Mouse (Mus musculus) limb, embryonic 14.5 days (tissue): ENCODE data around the gene Rrnad1. TPM values are rescaled to one million over a fixed set of nuclear protein-coding genes. Genes with fewer than 3 reads are reported as not detected.

Experiments
- ATAC-seq: fragments of 200-750 bp; cut with Nextera tagmentation; 2 replicates; pipeline ENCODE4 v1.8.0; 2017; ENCODE audit warnings: low read depth, moderate number of reproducible peaks, moderate TSS enrichment; ENCODE audit not compliant: low FRiP score
- DNase-seq: peaks from one replicate; pipeline ENCODE4 v3.0.0-alpha.2; 2015; ENCODE audit warnings: low spot score
- H3K27ac ChIP-seq: fragments of 300-500 bp; sonication (generic); replicated peaks from 2 replicates; pipeline ENCODE4 v1.5.1; 2014; ENCODE audit warnings: low read depth, mild to moderate bottlenecking, low read length, moderate library complexity, mixed read lengths
- H3K27me3 ChIP-seq: fragments of 300-500 bp; sonication (generic); 2 replicates; pipeline ENCODE4 v1.6.1; 2014; ENCODE audit warnings: low read length, mixed read lengths; ENCODE audit not compliant: control insufficient read depth, insufficient read depth
- H3K36me3 ChIP-seq: fragments of 300-500 bp; sonication (generic); 2 replicates; pipeline ENCODE4 v1.6.1; 2014; ENCODE audit warnings: mild to moderate bottlenecking, low read length, moderate library complexity, mixed read lengths; ENCODE audit not compliant: control insufficient read depth, insufficient read depth
- H3K4me1 ChIP-seq: fragments of 300-500 bp; sonication (generic); 2 replicates; pipeline ENCODE4 v1.6.1; 2014; ENCODE audit warnings: antibody characterized with exemption, low read length, mixed read lengths; ENCODE audit not compliant: control insufficient read depth, insufficient read depth
- H3K4me2 ChIP-seq: fragments of 300-500 bp; sonication (generic); replicated peaks from 2 replicates; pipeline ENCODE4 v1.6.1; 2014; ENCODE audit warnings: low read depth, mild to moderate bottlenecking, low read length, moderate library complexity; ENCODE audit not compliant: severe bottlenecking
- H3K4me3 ChIP-seq: fragments of 300-500 bp; sonication (generic); replicated peaks from 2 replicates; pipeline ENCODE4 v1.5.1; 2014; ENCODE audit warnings: low read length
- H3K9ac ChIP-seq: fragments of 300-500 bp; sonication (generic); 2 replicates; pipeline ENCODE4 v1.6.1; 2014; ENCODE audit warnings: mild to moderate bottlenecking, low read depth, low read length, moderate library complexity; ENCODE audit not compliant: severe bottlenecking
- H3K9me3 ChIP-seq: fragments of 300-500 bp; sonication (generic); 2 replicates; pipeline ENCODE4 v1.6.1; 2016; ENCODE audit warnings: low read length; ENCODE audit not compliant: control insufficient read depth
- POLR2A ChIP-seq: fragments of 200-500 bp; IDR thresholded peaks from 2 replicates; pipeline ENCODE4 v1.8.0; 2012; ENCODE audit warnings: inconsistent platforms, mild to moderate bottlenecking, moderate library complexity, borderline replicate concordance; ENCODE audit not compliant: insufficient read depth, insufficient read length; ENCODE audit errors: extremely low read depth
- WGBS: fragments of 180-500 bp; shearing (Covaris S2); extraction: QIAGEN DNeasy Blood & Tissue Kit; methylation state at CpG from one replicate; pipeline ENCODE4 v1.1.7; 2014; 5-methylcytosine and 5-hydroxymethylcytosine counted together
- polyA plus RNA-seq, 2 experiments: library from polyadenylated mRNA; depleted of rRNA in 1 of 2; stranded (reverse) in 1 of 2; unstranded in 1 of 2; fragments of >200 nt; fragmentation: Nextera tagmentation in 1 of 2; extraction: Ambion mirVana in 1 of 2; gene quantifications; 2 replicates each; pipeline versions ENCODE4 v1.2.1 to v1.2.3; 2012 to 2014

Rrnad1 gene
- polyA plus RNA-seq, 2 experiments = 15.6 to 53.6 TPM

DNA sequence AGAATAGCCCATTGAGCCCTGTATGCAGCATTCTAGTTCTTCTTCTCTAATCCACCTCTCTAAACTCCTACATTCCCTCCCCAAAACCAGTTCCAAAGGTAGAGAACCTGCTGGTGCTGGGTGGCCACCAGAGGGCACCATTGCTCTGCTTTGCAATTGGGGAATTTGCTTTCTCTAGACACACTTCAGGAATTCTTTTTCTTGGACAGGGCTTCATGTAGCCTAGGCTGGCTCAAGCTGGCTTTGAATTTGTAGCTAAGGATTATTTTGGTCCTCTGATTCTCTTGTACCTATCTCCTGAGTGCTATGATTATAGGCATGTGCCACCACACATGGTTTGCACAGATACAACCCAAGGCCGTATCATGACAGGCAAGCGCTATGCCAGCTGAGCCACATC lies 5.3 kb upstream of the Rrnad1 start:
- ATAC-seq (peak; percentile 72; the same call in 1 of the 2 replicates), DNase-seq (peak; percentile 94)
- peaks cover 7% of the 10 kb centered on the region for H3K4me1 ChIP-seq
- H3K27me3 ChIP-seq = no peaks in the 10 kb centered on the region
- H3K36me3 ChIP-seq = peaks cover 77% of the 10 kb centered on the region
- 94% methylated on average over 2 of the region's 2 CpGs for WGBS
- no peak overlapping the region for H3K27ac ChIP-seq
- no peak overlapping the region for H3K4me3 ChIP-seq
- H3K9ac ChIP-seq = no peak overlapping the region
- no peaks in the 10 kb centered on the region for H3K9me3 ChIP-seq
- no peak overlapping the region for H3K4me2 ChIP-seq
- no peak for TF ChIP-seq POLR2A

DNA sequence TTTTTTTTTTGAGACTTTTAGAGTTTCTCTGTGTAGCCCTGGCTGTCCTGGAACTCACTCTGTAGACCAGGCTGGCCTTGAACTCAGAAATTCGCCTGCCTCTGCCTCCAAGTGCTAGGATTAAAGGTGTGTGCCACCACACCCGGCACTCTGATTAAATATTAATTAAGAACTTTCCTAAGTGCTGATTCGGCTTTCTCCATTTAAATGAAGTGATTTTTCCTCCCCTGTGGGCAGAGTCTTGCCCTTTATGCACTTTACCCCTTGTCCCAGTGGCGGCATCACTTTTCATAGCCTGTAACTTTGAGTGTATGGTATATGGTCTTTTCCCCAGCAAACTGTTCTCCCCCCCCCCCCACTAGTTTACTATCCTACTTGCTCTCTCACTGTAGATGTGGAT lies 4.7 kb upstream of the Rrnad1 start:
- no peaks in the 10 kb centered on the region for H3K9me3 ChIP-seq
- TF ChIP-seq POLR2A = no peak
- H3K36me3 ChIP-seq = peaks cover 72% of the 10 kb centered on the region
- no peak for ATAC-seq
- H3K4me1 ChIP-seq = peaks cover 7% of the 10 kb centered on the region
- H3K4me2 ChIP-seq = no peak overlapping the region
- H3K9ac ChIP-seq = no peak overlapping the region
- H3K27ac ChIP-seq = no peak overlapping the region
- WGBS = 82% methylated on average over 4 of the region's 4 CpGs
- no peaks in the 10 kb centered on the region for H3K27me3 ChIP-seq
- no peak for DNase-seq
- no peak overlapping the region for H3K4me3 ChIP-seq

- no peak overlapping the region for H3K4me3 ChIP-seq
- H3K4me2 ChIP-seq = no peak overlapping the region
- H3K36me3 ChIP-seq = peaks cover 65% of the 10 kb centered on the region
- WGBS = 82% methylated on average over 4 of the region's 4 CpGs
- TF ChIP-seq POLR2A = no peak
- DNase-seq (no peak), ATAC-seq (no peak)
- no peak overlapping the region for H3K9ac ChIP-seq
- H3K27me3 ChIP-seq = no peaks in the 10 kb centered on the region
- no peaks in the 10 kb centered on the region for H3K9me3 ChIP-seq
- H3K4me1 ChIP-seq = peaks cover 7% of the 10 kb centered on the region
- no peak overlapping the region for H3K27ac ChIP-seq
Measured at GRCm38 (mm10) chr3:87934501-87934900, 4.0 kb upstream of the Rrnad1 start.

DNA sequence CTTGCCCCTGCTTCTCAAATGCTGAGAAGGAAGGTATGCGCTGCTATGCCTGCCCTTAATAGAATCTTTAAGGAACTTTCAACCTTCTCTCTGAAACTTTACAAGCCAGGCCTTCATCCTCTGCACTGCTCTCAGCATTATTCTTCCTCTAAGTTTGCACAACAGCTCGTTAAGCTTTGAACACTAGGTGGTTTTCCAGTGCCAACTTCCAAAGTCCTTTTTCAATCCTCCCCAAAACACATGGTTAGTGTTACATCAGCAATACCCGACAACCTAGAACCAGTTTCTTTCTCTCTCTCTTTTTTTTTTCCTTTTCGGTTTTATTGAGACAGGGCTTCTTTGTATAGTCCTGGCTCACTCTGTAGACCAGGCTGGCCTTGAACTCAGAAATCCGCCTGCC lies 3.5 kb upstream of the Rrnad1 start:
- H3K9me3 ChIP-seq = no peaks in the 10 kb centered on the region
- DNase-seq (no peak), ATAC-seq (no peak)
- H3K27ac ChIP-seq = no peak overlapping the region
- peaks cover 11% of the 10 kb centered on the region for H3K4me1 ChIP-seq
- no peak overlapping the region for H3K4me3 ChIP-seq
- H3K4me2 ChIP-seq = no peak overlapping the region
- 80% methylated on average over 5 of the region's 5 CpGs for WGBS
- H3K9ac ChIP-seq = no peak overlapping the region
- peaks cover 60% of the 10 kb centered on the region for H3K36me3 ChIP-seq
- TF ChIP-seq POLR2A = no peak
- no peaks in the 10 kb centered on the region for H3K27me3 ChIP-seq

GRCm38 (mm10) chr3:87929341-87930077 lies 1.0 kb downstream of the Rrnad1 start:
- Histone ChIP-seq H3K4me2 (peak overlapping the region; percentile 66), H3K9me3 (no peaks in the 10 kb centered on the region), H3K9ac (peak overlapping the region; percentile 78), H3K4me3 (peak overlapping the region; percentile 81), H3K27ac (peak overlapping the region; percentile 78), H3K27me3 (no peaks in the 10 kb centered on the region), H3K36me3 (peaks cover 50% of the 10 kb centered on the region), H3K4me1 (peaks cover 14% of the 10 kb centered on the region)
- ATAC-seq (peak; percentile 27; the same call in 1 of the 2 replicates), DNase-seq (no peak)
- TF ChIP-seq POLR2A = no peak
- WGBS = 4% methylated on average over 25 of the region's 26 CpGs
